Mouse (Mus musculus) thymus, adult 18-20 months (tissue): ENCODE data around the gene Gm9844.

Experiments used
- DNase-seq, 2 experiments: peaks; one replicate each; pipeline ENCODE4 v3.0.0; 2022; ENCODE audit warnings: mixed read lengths in 2 of 2

The Gm9844 gene

GRCm38 (mm10) chr7:24902264-24902629 lies 40.2 kb downstream of the Gm9844 start:
- no peak for DNase-seq

- DNase-seq: peak; percentile 68 to 73
These were observed 40.8 kb downstream of the Gm9844 start, which contains the start of gene Arhgef1 for GRCm38 (mm10) chr7:24902630-24903443. Arhgef1 (plus strand) TSS chr7:24902912.

GRCm38 (mm10) chr7:24903444-24903825 lies 41.4 kb downstream of the Gm9844 start:
- no peak for DNase-seq

GRCm38 (mm10) chr7:24904070-24904483 lies 42.1 kb downstream of the Gm9844 start:
- peak; percentile 97 to 98 for DNase-seq

- DNase-seq: peak in 1 of 2 experiments; percentile 56
These were observed 42.9 kb downstream of the Gm9844 start for GRCm38 (mm10) chr7:24904936-24905335.

- peak in 1 of 2 experiments; percentile 46 for DNase-seq
These were observed 44.5 kb downstream of the Gm9844 start for GRCm38 (mm10) chr7:24906551-24906950.

- DNase-seq: peak; percentile 75 to 85
These were observed 45.3 kb downstream of the Gm9844 start for GRCm38 (mm10) chr7:24907211-24907748.
